Mouse (Mus musculus) 3134 (cell line): ENCODE measurements around the gene Ugt1a2.
"Not testable (repeated sequence)": the region's sequence is repeated elsewhere in the genome, so short reads cannot be mapped to it uniquely, and the experiment has no call there.

Experiments used
- DNase-seq: peaks from one replicate; pipeline ENCODE4 v3.0.0-alpha.2; 2011; ENCODE audit warnings: low spot score; ENCODE audit not compliant: insufficient read length; ENCODE audit errors: extremely low read depth

Gene Ugt1a2

DNA sequence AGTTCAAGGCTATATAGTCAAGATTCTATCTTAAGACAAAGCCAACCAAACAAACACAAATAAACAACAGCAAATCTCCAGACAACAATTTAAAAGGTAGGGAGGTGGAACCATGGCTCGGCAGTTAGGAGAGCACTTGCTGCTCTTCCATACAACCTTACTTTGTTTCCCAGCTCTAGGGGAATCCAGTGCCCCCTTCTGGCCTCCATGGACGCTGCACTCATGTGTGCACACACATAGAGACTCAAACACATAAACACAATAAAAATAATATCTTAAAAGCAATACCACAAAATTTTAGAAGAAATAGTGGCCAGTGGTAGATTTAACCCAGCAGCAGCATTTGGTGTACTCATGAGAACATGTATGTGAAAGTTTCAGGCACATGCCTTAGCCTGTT lies 16.7 kb downstream of the Ugt1a2 start:
- DNase-seq: no peak

DNA sequence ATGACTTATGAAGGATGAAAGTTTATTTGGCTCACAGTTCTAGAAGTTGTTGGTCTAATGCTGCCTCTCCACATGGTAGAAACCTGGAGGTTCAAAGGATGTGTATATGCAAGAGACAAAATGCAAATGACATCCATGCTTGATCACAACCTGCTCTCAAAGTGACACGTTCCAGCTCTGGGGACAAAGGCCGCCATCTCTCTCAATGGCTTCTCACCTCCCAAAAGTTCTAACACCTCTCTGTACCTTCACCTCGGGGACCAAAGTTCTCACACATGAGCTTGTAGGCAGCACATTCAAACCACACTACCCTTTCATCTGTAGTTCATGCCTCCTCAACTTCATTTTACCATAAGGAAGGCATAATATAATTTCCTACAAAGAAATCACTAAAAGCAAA lies 17.2 kb downstream of the Ugt1a2 start:
- peak; percentile 3 for DNase-seq

DNA sequence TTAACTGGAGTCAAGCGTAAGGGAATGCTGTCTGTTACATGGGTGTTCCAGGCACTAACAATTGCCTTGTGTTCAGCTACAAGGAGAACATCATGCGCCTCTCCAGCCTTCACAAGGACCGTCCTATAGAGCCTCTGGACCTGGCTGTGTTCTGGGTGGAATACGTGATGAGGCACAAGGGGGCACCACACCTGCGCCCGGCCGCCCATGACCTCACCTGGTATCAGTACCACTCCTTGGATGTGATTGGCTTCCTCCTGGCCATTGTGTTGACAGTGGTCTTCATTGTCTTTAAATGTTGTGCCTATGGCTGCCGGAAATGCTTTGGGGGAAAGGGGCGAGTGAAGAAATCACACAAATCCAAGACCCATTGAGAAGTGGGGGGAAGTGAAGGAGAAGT lies 17.6 kb downstream of the Ugt1a2 start:
- DNase-seq: peak; percentile 14

DNA sequence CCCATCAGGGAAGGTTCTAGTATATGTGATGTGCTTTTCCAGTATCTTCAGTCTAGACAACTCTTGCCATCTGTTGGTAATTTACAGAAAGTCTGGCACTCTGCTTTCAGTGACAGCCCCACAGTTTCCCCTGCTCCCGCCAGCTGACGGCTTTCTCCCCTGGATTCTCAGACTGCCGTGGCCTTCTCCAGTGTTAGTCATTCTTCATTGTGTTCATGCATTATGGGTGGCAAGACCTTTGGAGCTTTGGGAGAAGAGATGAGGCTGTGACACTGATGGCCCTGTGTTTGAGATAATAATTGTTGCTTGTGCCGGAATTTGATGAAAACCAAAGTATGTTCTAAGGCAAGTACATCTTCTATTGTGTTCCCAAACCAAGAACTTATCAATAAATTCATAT lies 18.2 kb downstream of the Ugt1a2 start:
- peak; percentile 4 for DNase-seq

DNA sequence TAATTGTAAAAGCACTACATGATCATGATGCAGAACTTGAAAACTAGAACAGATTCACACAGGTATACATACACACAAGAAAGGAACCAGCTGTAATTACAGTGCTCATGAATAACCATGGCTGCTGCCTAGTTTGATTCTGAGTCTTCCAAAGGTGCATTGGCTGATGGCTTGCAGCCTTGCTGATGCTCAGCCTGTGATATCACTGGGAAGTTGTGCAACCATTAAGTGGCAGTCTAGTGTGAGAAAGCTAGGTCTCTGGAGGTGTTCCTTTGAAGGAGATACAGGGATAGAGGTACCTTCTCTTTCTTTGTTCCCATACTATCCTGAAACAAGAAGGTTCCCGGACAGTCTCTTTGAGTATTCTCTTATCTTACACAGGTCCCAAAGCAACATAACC lies 18.7 kb downstream of the Ugt1a2 start:
- peak; percentile 12 for DNase-seq

DNA sequence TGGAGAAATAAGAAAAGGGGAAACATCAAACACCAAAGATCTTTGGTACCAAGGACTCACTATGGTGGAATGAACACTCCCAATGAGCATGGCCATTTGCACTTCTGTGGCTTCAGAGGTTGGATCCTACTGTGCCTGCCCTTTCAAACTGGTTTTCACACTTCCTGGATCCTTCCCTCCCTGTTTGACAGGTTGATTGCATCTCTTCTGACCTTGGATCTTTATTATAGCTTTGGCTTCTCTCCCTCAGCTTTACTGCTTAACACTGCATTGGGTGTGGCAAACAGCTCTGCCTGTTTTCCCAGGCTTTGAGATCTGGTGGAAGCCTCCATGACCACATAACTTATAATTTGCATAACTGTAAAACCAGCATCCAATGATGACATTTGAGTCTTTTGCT lies 19.9 kb downstream of the Ugt1a2 start:
- DNase-seq: peak; percentile 10

DNA sequence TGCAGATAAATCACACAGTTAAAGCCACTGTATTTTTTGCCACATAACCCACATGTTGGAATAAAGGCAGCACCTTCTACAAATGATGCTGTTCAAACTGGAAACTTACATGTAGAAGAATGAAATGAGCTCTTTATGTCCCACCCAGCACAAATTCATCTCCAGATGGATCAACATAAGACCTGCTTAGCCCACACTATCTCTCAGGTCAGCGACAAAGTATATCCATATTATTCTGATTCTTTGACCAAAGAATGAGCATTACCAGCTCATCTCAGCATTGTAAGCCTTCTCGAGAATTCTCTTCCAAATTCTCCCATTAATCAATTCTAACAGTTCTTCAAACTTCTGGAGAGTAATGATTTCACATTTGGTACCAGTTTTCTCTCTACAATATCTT lies 21.8 kb downstream of the Ugt1a2 start:
- no peak for DNase-seq

DNA sequence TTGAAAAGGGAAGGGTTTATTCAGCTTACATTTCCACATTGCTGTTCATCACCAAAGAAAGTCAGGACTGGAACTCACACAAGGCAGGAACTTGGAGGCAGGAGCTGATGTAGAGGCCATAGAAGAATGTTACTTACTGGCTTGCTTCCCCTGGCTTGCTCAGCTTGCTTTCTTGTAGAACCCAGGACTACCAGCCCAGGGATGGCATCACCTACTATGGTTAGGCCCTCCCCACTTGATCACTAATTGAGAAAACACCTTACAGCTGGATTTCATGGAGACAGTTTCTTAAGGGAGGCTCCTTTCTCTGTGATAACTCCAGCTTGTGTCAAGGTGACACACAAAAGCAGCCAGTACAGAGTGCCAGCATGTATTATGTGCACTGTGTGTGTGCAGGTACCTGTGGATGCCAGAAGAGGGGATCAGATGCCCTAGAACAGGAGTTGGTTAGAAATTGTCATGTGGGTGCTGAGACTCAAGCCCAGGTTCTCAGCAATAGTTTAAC lies 22.7 kb downstream of the Ugt1a2 start:
- DNase-seq: not testable (repeated sequence)

DNA sequence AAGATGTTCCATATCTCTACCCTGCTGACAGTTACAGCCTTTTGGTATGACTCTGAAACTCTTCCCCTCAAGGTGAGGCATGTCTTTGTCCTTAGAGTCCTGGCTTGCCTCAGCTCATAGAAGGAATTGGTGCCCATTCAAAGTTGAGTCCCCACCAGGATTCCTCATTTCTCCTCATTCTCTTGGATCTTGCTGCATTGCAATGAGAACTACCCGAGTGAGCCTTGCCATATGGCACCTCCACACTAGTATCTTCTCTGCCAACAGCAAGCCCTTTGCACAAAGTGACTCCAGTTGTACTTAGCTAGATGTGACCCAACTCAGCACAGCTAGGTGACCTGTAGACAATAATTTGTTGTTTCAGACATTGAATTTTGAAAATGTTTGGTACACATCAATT lies 23.2 kb downstream of the Ugt1a2 start:
- no peak for DNase-seq

DNA sequence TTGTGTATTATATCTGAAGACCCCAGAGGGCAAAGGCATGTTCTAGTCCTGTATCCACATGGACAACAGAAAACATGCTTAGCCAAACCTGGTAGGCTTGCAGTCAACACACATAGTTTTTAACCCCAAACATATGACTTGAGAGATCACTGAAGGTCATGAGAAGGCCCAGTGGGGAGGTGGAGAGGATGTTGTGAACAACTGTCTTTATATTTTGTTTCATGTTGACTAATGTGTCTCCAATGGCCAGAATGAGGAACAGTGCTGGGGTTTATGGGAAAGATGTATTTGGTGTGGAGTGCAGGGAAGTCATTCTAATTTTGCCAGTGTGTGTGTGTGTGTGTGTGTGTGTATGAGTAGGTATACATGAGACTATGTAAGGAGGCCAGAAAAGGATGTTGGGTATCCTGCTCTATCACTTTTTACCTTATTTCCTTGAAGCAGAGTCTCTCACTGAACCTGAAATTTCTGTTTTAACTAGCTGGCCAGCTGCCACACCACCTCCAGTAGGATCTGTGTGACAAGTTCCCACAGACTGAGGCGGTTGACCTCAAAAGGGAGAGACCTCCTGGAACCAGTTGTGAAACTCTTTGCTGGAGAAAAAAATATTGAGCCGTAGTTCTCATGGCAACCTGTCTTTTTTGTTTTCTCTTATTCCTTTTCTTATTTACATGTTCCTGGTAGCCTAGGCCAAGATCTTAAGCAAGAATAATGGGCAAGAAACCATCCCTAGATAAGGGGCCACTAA lies 23.8 kb downstream of the Ugt1a2 start:
- no peak for DNase-seq

DNA sequence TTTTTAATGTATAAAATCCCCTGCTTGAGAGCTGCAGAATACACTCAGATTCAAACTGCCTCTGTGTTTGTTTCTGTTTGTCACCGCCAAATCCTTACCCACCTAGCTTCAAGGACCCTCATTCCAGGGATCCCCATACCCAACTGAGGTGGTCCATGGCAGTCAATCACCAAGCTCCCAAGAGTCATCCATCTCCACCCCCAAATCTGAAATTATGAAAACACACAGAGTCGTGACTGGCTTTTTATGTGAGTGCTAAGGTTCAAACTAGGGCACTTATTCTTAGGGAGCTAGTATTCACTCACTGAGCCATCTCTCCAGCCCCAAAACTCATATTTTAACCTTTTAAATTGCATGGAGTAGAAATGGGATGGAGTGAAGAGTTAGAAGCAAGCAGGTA lies 24.9 kb downstream of the Ugt1a2 start:
- DNase-seq: not testable (repeated sequence)

DNA sequence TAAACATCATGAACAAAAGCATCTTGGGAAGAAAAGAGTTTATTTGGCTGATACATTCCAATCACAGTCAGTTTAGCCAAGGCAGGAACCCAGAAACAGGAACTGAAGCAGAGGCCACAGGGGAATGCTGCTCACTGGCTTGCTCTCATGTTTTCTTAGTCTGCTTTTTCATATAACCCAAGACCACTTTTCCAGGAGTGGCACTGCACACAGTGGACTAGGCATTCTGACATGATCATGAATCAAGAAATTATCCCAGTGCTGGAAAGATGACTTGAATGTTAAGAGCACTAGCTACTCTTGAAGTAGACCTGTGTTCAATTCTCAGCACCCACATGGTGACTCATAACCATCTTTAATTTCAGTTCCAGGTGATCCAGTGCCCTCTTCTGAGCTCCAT lies 25.3 kb downstream of the Ugt1a2 start:
- DNase-seq: no peak

DNA sequence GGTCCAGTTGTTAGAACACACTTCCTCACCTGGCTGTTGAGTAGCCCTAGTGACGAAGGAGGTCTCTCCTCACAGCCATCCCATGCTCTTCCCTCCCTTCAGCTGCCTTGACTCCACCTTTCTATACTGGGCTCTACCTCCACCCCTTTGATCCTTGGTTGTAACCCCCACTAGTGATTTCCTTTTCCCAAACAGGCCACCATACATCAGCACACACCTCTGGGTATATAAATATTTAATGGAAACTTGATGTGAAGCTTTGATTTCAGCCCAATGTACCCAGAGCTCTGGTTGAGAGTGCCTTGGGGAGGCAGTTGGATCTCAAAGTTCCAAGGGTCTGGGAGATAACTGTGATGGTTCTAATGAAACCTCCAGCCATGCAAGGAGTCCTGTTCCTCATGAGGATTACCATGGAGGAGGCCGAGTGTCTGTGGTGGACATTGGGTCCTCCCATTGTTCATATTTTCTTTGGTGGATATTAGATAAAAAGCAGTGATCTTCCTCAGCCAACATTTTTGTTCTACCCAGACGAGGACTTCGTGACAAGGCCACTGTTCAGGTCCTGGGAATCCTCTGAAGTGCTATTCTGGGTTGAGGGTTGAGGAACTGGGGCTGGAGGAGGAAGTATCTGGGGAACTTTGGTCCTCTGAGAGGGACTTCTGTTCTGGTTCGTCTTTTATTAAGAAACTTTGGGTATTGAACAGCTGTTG lies 26.4 kb downstream of the Ugt1a2 start, which contains the start of gene Mroh2a:
TSS of gene Mroh2a (plus strand) at position 317 of the 710 bp plus-strand sequence.
- DNase-seq: no peak

DNA sequence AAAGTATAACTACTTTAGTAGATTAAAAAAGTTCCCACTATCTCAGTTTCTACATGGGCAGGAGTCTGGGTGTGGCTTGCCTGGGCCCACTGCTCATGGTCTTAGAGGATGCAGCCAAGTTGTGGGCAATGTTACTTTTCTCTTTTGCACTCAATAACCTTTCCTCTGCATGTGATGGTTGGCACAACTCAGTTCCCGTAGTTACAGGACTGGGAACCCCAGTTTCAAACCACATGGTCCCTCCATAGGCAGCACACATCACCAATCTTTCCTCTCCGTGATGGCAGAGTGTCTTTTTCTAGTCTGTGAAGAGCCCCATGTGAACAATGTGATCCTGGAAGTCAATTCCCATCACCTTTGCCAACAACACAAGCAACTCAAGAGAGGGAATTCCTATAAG lies 27.1 kb downstream of the Ugt1a2 start:
- DNase-seq: no peak

DNA sequence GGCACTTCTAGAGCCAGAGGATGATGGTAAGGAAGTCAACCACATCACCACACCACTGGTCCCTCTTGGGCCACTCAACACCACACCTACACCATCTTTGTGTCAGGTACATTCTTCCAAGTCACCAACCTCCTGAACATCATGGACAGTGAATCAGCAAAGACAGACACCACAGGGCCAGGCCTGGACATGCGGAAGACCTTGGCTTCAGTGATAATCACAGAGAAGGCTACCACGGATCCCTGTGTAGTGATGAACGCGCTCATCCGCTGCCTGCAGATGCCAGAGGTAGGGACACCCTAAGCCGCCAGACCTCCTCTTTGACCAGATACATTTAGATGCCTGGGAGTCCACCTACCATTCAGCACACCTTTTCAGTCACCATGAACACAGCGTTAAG lies 27.7 kb downstream of the Ugt1a2 start:
- no peak for DNase-seq

DNA sequence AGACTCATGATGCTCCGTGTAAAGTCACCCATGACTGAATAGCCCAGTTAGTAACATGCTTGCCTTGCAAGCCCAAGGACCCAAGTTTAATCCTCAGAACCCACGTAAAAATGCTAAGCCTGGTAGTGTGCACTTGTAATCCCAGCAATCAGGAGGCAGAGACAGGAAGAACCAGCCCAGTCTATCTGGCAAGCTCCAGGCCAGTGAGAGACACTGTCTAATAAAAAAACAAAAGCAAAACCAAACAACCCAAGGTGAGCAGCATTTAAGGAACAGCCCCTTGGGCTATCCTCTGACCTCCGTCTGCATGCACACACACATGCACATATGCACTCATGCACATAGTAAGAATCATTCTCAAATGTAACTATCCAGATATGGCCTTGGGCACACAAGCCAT lies 29.2 kb downstream of the Ugt1a2 start:
- no peak for DNase-seq

DNA sequence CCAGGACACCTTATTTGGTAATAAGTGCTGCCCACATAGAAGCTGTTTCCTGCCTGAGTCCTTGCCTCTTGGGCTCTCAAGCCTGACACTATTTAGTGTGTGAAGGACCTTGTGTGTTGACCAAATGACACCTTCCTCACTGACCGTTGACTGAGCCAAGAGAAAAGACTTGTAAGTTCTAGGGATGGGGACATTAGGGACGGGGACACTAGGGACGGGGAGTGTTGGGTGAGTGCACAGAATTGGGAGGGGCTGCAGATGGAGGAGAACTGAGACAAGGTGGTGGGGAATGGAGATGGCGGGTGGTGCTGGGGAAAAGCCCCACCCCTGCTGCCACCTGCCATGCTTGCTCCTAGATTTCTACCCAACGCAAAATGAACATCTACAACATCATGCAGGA lies 29.6 kb downstream of the Ugt1a2 start:
- no peak for DNase-seq

DNA sequence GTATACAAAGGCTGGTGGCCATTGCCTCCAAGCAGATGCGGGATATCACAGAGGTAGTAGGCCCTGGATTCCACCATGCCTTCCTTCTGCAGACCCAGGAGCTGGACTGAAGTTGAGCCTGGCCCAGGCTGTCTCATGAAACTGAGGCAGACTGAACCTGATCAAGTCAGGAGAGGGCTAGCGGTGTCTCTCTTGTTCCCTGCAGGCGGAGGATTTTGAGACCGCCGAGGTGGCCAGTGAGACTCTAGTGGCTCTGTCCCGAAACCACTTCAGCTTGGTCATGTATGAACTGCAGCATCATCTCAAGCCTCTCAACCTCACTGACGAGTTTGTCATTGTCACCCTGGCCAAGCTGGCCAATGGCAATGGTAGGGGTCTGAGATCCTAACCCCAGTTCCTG lies 30.0 kb downstream of the Ugt1a2 start:
- no peak for DNase-seq

DNA sequence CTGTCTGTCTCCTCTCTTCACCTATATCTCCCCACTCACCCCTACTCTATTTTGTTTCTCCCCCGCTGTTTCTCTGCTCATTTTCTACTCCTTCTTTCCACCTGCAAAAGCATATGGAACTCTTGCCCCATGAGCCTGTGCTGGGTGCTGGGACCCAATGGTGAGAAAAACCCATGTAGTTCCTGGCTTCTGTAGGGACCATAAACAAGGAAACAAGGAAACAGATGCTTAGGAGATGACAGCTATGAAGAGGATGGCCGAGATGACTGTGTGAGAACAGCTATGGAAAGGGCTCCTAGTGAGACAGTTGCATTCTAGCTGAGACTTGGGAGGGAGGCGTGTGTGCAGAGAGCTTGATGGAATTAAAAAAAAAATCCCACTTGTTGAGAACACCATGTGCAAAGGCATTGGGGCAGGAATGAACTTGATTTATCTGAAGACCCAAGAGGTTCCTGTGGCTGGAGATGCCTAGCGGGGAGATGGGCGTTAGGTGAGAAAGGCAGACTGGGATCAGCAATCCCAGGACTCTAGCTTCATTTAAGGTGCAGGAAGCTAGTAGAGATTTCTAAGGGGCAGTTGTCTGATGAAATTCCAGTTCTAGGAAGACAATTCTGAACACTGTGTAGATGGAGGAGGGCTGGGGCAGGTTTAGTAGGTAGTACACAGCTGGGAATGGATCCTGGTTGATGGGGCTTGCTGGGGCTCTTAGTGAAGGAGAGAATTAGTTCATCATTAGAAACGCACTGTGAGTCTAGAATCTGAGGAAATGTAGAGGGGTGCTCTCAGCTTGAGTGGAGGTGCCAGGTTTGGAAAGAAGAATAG lies 30.8 kb downstream of the Ugt1a2 start:
- no peak for DNase-seq

DNA sequence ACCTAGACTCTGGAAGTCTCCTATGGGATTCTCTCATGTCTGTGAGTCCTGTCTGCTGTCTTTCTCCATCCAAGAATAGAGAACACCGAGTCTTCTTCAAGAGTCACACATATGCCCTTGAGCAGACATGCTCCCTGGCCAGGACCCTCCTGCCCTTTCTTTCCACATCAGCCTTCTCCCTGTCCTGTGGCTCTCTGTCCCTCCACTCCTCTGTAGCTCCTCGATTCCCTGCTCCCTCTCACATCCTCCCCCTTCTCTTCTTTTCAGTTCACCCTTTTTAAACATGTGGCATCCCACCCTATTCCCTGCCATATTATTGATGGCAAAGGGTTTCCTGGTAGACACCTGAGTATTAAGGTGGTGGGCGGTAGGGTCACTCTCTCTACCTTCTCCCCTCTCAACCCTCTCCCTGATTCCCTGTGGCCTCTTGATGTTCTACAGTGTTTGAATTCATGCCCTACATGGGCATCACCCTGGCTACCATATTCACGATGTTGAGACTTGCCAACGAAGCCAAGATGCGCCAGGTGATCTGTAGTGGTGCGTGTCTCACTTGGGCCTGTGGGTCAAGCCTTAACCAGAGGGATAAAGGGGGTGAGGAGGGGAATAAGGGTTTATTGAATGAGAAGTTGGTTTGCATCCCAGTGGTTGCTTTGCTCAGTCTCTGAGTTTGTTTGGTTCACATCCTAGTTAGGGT lies 31.6 kb downstream of the Ugt1a2 start:
- no peak for DNase-seq
